Mouse (Mus musculus) midbrain, embryonic 12.5 days (tissue): ENCODE results near the gene Prkcg. TPM values are rescaled to one million over a fixed set of nuclear protein-coding genes. Genes with fewer than 3 reads are reported as not detected.
A peak's percentile ranks its signal among the peaks of the same experiment; 100 is the strongest.
"Not testable (repeated sequence)": the region's sequence is repeated elsewhere in the genome, so short reads cannot be mapped to it uniquely, and the experiment has no call there.

Experiments used
- ATAC-seq: fragments of 200-750 bp; cut with Nextera tagmentation; 2 replicates; pipeline ENCODE4 v1.8.0; 2017; ENCODE audit warnings: low read depth, moderate TSS enrichment, moderate library complexity; ENCODE audit not compliant: low FRiP score
- H3K27ac ChIP-seq: fragments of 300-500 bp; sonication (generic); replicated peaks from 2 replicates; pipeline ENCODE4 v1.5.1; 2016; ENCODE audit warnings: mild to moderate bottlenecking
- H3K27me3 ChIP-seq: fragments of 300-500 bp; sonication (generic); 2 replicates; pipeline ENCODE4 v1.6.1; 2016; ENCODE audit warnings: mild to moderate bottlenecking
- H3K36me3 ChIP-seq: fragments of 300-500 bp; sonication (generic); 2 replicates; pipeline ENCODE4 v1.6.1; 2016
- H3K4me1 ChIP-seq: fragments of 300-500 bp; sonication (generic); 2 replicates; pipeline ENCODE4 v1.6.1; 2016
- H3K4me2 ChIP-seq: fragments of 300-500 bp; sonication (generic); replicated peaks from 2 replicates; pipeline ENCODE4 v1.6.1; 2016; ENCODE audit warnings: mild to moderate bottlenecking, moderate library complexity
- H3K4me3 ChIP-seq: fragments of 300-500 bp; sonication (generic); 2 replicates; pipeline ENCODE4 v1.5.1; 2016; ENCODE audit warnings: mild to moderate bottlenecking
- H3K9ac ChIP-seq: fragments of 300-500 bp; sonication (generic); replicated peaks from 2 replicates; pipeline ENCODE4 v1.6.1; 2016; ENCODE audit warnings: mild to moderate bottlenecking, moderate library complexity
- H3K9me3 ChIP-seq: fragments of 300-500 bp; sonication (generic); 2 replicates; pipeline ENCODE4 v1.6.1; 2016; ENCODE audit warnings: mild to moderate bottlenecking
- WGBS: fragments of 180-500 bp; shearing (Covaris S2); methylation state at CpG from one replicate; pipeline ENCODE4 v1.1.7; 2016; 5-methylcytosine and 5-hydroxymethylcytosine counted together
- polyA plus RNA-seq: library from polyadenylated mRNA; unstranded; fragments of >200 nt; fragmentation: Nextera tagmentation; extraction: Ambion mirVana; gene quantifications from 2 replicates; pipeline ENCODE4 v1.2.1, GENCODE M21; 2016

The Prkcg gene
- polyA plus RNA-seq, 1 experiment from 2014 or later = 2.4 TPM

DNA sequence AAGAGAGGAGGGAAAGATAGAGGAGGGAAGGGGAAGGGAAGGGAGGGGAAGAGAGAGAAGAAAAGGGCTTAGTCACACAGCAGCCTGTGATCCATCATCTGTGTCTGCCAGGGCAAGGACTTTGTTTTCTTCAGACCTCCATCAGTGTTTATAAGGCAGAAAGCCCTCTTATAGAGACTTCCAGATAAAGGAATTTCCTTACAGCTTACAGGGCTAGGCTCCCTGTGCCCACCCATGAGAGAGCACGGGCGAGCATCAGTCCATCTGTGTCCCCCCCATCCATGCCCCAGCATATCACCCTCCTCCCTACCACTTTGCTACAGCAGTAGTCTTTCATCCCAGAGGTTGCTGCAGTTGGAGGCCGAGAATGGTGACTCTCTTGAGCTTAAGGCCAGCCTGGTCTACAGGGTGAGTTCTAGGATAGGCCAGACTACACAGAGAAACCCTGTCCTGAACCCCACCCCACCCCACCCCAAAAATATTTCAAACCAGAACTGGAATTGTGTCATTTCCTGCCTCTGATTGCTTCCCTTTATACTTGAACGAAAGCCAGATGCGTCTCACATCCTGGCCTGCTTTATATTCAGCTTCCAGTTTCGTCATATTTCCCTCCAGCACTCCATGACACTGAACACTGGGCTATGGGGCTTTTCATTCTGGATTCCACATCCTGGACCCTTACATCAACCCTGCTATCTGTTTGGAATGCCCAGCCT lies 13.4 kb upstream of the Prkcg start:
- no peaks in the 10 kb centered on the region for H3K9me3 ChIP-seq
- H3K27ac ChIP-seq = no peak overlapping the region
- H3K27me3 ChIP-seq = no peaks in the 10 kb centered on the region
- no peak overlapping the region for H3K4me2 ChIP-seq
- H3K36me3 ChIP-seq = no peaks in the 10 kb centered on the region
- ATAC-seq = no peak
- 72% methylated on average over 6 of the region's 6 CpGs for WGBS
- H3K4me1 ChIP-seq = no peaks in the 10 kb centered on the region
- no peak overlapping the region for H3K9ac ChIP-seq
- H3K4me3 ChIP-seq = no peak overlapping the region

DNA sequence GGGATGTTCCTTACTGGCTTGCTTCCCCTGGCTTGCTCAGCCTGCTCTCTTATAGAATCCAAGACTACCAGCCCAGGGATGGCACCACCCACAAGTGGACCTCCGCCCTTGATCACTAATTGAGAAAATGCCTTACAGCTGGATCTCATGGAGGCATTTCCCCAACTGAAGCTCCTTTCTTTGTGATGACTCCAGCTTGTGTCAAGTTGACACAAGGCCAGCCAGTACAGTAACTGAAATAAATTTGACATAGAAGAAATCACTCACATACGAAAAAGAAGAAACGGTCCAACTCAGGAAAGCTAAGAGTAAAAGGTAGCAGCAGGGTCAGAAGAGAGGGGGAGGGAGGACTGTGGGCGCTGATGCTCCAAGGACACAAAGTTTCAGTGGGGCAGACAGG lies 12.2 kb upstream of the Prkcg start:
- not testable (repeated sequence) for H3K36me3 ChIP-seq, H3K9me3 ChIP-seq, H3K4me3 ChIP-seq, ATAC-seq, H3K9ac ChIP-seq, H3K27ac ChIP-seq, H3K4me2 ChIP-seq, H3K27me3 ChIP-seq, H3K4me1 ChIP-seq
- 62% methylated on average over 4 of the region's 4 CpGs for WGBS

GRCm38 (mm10) chr7:3280080-3280653 lies 8.8 kb upstream of the Prkcg start:
- Histone ChIP-seq H3K9ac (no peak overlapping the region), H3K27ac (no peak overlapping the region), H3K36me3 (no peaks in the 10 kb centered on the region), H3K4me2 (no peak overlapping the region), H3K27me3 (no peaks in the 10 kb centered on the region), H3K9me3 (no peaks in the 10 kb centered on the region), H3K4me3 (no peak overlapping the region), H3K4me1 (no peaks in the 10 kb centered on the region)
- WGBS = 63% methylated on average over 5 of the region's 5 CpGs
- no peak for ATAC-seq

DNA sequence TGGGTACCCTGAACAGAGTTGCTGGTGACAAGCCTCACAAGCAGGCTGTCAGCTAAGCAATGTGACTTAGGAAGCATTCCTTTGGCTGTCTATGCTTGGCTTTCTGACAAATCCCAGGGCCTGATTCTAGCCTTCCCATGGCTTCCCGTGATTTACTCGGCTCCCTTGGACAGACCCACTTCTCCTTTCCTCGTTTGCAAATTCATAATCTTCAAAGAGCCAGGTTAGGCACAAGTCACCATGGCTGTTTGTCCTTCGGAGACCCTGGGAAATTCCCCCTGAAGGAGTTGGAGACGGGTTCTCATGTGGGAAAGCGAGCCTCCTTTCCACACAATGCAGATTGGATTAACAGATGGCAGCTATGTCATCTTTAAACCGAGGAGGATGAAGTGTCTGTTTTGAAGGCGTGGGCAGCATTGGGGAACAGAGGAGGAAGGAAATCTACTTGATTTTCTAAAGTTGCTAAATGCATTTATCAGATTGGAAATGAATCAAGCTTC lies 8.3 kb upstream of the Prkcg start:
- no peaks in the 10 kb centered on the region for H3K9me3 ChIP-seq
- no peaks in the 10 kb centered on the region for H3K4me1 ChIP-seq
- ATAC-seq = no peak
- H3K9ac ChIP-seq = no peak overlapping the region
- no peak overlapping the region for H3K4me2 ChIP-seq
- no peaks in the 10 kb centered on the region for H3K27me3 ChIP-seq
- no peak overlapping the region for H3K27ac ChIP-seq
- WGBS = 53% methylated on average over 8 of the region's 8 CpGs
- no peaks in the 10 kb centered on the region for H3K36me3 ChIP-seq
- H3K4me3 ChIP-seq = no peak overlapping the region

- no peaks in the 10 kb centered on the region for H3K9me3 ChIP-seq
- H3K27ac ChIP-seq = no peak overlapping the region
- no peaks in the 10 kb centered on the region for H3K4me1 ChIP-seq
- 85% methylated on average over 6 of the region's 6 CpGs for WGBS
- H3K9ac ChIP-seq = no peak overlapping the region
- no peak overlapping the region for H3K4me2 ChIP-seq
- no peak for ATAC-seq
- no peaks in the 10 kb centered on the region for H3K36me3 ChIP-seq
- no peak overlapping the region for H3K4me3 ChIP-seq
- no peaks in the 10 kb centered on the region for H3K27me3 ChIP-seq
These were observed 7.2 kb upstream of the Prkcg start for GRCm38 (mm10) chr7:3281741-3282140.

DNA sequence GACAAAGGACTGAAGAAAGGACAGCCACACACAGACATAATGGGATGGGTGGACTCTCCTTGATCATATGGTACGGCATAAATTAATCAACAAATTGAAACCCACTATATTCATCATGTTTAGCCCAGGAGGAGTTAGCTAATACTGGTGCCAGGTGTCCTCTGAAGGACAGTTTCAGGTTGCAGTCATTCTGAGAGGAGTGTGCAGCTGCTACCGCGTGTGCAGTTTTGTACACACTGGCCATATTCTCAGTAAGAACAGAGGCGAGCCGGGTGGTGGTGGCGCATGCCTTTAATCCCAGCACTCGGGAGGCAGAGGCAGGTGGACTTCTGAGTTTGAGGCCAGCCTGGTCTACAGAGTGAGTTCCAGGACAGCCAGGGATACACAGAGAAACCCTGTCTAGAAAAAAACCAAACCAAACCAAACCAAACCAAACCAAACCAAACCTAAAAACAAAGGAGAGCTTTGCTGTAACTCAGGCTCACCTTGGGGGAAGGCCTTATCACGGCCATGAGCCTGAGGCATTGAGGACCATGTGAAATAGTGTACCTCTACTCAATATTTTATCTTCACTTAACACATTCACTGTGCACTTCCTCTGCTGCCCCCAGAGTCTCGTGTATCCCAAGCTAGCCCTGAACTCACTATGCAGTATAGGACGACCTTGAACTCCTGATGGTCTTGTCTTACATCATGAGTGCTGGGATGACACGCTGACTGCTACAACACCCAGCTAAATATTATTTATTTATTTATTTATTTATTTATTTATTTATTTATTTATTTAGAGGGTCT lies 5.7 kb upstream of the Prkcg start:
- ATAC-seq = no peak
- Histone ChIP-seq H3K27me3 (no peaks in the 10 kb centered on the region), H3K27ac (no peak overlapping the region), H3K9me3 (no peaks in the 10 kb centered on the region), H3K9ac (no peak overlapping the region), H3K36me3 (no peaks in the 10 kb centered on the region), H3K4me1 (peaks cover 5% of the 10 kb centered on the region; the same call in 1 of the 2 replicates), H3K4me3 (no peak overlapping the region), H3K4me2 (no peak overlapping the region)
- 89% methylated on average over 11 of the region's 11 CpGs for WGBS

DNA sequence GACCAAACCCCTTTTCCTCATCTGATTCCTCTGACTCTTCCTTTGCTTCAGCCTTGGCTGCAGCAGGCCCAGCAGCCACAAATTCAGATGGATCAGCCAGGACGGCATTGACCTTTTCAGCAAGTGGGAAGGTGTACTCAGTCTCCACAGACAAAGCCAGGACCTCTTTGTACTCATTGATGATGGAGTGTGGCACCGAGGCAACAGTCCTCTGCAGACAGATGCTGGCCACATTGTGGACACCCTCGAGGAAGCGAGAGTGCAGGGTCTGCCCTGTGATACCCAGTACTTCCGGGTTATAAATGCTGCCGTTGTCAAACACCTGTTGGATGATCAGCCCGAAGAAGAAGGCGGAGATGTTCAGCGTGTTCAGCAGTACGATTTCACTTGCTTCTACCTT lies 4.4 kb upstream of the Prkcg start:
- no peak overlapping the region for H3K9ac ChIP-seq
- no peak for ATAC-seq

DNA sequence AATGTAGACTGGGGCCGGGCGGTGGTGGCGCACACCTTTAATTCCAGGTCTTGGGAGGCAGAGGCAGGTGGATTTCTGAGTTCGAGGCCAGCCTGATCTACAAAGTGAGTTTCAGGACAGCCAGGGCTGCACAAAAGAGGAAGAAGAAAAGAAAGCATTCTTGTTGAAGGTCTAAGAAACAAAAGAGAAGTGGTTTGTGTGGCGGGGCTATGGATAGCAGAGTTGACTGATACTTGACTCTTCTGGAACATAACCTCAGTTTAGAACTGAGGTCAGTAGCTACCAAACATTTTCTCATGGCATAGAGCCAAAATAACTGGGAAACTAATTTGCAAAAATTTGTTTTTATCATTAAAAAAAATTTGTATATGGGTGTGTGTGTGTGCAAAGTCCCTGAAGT lies 2.9 kb upstream of the Prkcg start:
- H3K4me1 ChIP-seq = peaks cover 18% of the 10 kb centered on the region
- H3K4me3 ChIP-seq = no peak overlapping the region
- no peaks in the 10 kb centered on the region for H3K9me3 ChIP-seq
- ATAC-seq = no peak
- no peak overlapping the region for H3K4me2 ChIP-seq
- H3K36me3 ChIP-seq = no peaks in the 10 kb centered on the region
- H3K27ac ChIP-seq = no peak overlapping the region
- 89% methylated on average over 5 of the region's 5 CpGs for WGBS
- H3K27me3 ChIP-seq = no peaks in the 10 kb centered on the region
- H3K9ac ChIP-seq = no peak overlapping the region

More for the DNA sequence above, 4.4 kb upstream of the Prkcg start:
- Histone ChIP-seq H3K4me3 (no peak overlapping the region), H3K4me1 (peaks cover 7% of the 10 kb centered on the region; the same call in 1 of the 2 replicates), H3K27me3 (no peaks in the 10 kb centered on the region), H3K27ac (no peak overlapping the region), H3K4me2 (no peak overlapping the region), H3K36me3 (no peaks in the 10 kb centered on the region), H3K9me3 (no peaks in the 10 kb centered on the region)
- 87% methylated on average over 10 of the region's 10 CpGs for WGBS

DNA sequence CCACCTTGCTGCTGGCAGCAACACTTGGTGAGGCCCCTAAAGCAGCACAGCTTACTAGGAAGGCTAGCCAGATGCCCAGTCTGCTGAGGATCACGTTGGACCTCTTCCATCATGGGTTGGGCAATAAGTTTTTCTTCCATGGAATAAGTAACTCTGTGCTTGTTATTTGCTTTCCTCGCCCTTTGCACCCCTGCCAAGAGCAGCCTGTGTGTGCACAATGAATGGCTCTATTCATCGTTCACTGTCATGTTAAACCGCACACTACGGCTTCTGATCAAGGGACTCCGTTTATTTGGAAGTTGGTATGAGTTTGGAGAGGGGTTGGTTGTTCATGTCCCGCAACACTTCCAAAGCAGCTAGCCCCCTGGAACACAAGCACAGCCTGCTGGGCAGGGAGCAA lies 1.8 kb upstream of the Prkcg start:
- Histone ChIP-seq H3K9me3 (no peaks in the 10 kb centered on the region), H3K27ac (no peak overlapping the region; the same call in 1 of the 2 replicates), H3K36me3 (no peaks in the 10 kb centered on the region), H3K4me3 (no peak overlapping the region), H3K4me1 (peaks cover 23% of the 10 kb centered on the region), H3K27me3 (no peaks in the 10 kb centered on the region), H3K9ac (no peak overlapping the region), H3K4me2 (no peak overlapping the region)
- no peak for ATAC-seq
- 66% methylated on average over 7 of the region's 7 CpGs for WGBS

DNA sequence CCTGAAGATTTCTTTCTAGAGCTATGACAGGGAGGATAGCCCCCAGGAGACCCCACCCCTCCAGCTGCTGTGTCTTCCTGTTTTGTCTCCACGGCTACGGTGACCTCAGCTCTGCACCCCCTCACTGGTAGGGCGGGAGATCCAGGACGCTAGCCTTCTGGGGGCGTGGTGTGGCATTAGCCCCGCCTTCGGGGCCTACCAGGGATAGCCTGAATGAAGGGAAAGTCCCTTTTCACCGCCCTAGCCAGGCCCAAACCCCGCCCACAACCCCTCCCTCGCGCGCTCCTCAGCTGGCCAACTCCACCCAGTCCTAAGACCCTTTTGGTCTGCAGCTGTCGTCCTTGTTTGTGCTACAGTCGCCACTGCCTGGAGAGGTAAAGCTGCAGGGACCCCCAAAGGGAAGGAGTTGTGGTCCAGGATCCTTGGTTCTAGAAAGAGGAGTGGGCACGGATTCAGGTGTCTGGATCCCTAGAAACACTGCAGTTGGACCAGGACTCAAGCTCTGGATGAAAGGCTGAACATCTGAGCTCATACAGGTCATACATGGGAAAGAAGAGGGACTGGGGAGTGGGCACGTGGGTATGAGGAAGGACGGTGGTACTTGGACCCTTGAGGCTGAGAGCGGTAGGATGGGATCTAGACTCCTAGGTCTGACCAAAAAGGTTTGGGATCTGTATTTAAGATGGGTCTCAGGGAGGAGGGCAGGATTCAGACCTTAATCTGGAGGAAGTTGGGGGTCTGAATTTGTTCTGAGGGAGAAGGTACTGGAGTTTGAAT lies 1.5 kb downstream of the Prkcg start:
- no peaks in the 10 kb centered on the region for H3K27me3 ChIP-seq
- peak overlapping the region; percentile 47 for H3K4me3 ChIP-seq
- H3K4me2 ChIP-seq = peak overlapping the region; percentile 62
- H3K9me3 ChIP-seq = no peaks in the 10 kb centered on the region
- peaks cover 29% of the 10 kb centered on the region for H3K4me1 ChIP-seq
- H3K36me3 ChIP-seq = no peaks in the 10 kb centered on the region
- peak overlapping the region; percentile 78 for H3K27ac ChIP-seq
- peak overlapping the region; percentile 71 for H3K9ac ChIP-seq
- peak; percentile 92 for ATAC-seq
- under 1% methylated on average over 18 of the region's 18 CpGs for WGBS

GRCm38 (mm10) chr7:3291197-3291596 lies 2.2 kb downstream of the Prkcg start:
- no peaks in the 10 kb centered on the region for H3K36me3 ChIP-seq
- no peaks in the 10 kb centered on the region for H3K27me3 ChIP-seq
- no peaks in the 10 kb centered on the region for H3K9me3 ChIP-seq
- peak overlapping the region; percentile 62 for H3K4me2 ChIP-seq
- no peak overlapping the region for H3K9ac ChIP-seq
- H3K4me3 ChIP-seq = peak overlapping the region; percentile 47; the same call in 1 of the 2 replicates
- 0 out of 2 replicates have a peak, but pooled peaks have one; percentile 11 for ATAC-seq
- peaks cover 29% of the 10 kb centered on the region for H3K4me1 ChIP-seq
- 55% methylated on average over 6 of the region's 6 CpGs for WGBS
- no peak overlapping the region for H3K27ac ChIP-seq
